Mouse (Mus musculus) cerebellum, adult 11 months (tissue): ENCODE data around the gene Atp6v1a.

Source experiments
- DNase-seq: peaks from one replicate; pipeline ENCODE4 v3.0.0; 2022

The Atp6v1a gene

DNA sequence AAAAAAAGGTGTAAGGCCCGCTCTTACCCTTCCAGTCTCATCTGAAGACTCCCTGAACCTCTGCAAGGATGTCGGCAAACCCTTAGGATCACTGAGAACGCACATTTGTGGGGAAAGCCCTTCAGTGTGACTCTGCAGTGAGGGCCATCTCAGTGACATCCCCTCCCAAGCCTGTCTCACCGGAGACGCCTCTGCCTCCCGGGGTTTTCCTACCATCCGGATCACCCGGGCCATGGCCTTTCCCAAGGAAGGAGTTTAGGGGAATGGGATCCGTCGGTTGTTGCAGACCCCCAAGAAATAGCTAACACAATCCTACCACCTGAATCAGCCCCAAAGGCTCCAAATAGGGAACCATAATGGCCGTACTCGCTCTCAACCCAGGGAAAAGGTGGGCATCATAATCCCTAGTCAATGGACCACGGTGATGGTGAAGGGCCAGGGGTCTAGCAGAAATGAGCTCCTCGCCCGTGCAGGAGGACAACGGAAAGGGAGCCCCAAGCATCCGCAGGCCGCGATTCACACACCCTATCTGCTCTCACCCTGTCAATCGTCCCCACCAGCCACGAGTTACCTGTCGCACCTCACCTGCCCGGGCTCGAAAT, 1.0 kb downstream of the Atp6v1a start:
- DNase-seq = no peak

DNA sequence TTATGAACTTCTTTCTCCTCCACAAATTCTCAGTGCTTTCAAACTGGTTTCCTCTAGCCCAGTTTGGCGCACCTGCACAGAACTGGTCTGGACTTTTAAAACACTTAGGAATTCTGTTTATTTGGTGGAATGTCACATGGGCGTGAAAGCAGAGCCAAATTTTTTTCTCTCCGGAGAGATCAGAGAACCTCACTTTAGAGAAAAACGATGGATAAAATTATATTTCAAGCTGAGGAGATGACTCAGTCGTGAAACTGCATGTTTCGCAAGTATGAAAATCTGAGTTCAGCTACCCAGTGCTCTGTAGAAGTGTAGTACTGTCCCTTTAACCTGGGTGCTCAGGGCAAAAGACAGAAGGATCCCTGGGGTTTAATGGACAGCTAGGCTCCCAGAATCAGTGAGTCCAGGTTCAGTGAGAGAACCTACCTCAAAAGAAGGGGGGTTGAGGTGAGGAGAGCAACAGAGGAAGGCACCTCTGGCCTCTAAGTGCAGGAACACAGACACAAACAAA, 2.9 kb downstream of the Atp6v1a start:
- DNase-seq = no peak

DNA sequence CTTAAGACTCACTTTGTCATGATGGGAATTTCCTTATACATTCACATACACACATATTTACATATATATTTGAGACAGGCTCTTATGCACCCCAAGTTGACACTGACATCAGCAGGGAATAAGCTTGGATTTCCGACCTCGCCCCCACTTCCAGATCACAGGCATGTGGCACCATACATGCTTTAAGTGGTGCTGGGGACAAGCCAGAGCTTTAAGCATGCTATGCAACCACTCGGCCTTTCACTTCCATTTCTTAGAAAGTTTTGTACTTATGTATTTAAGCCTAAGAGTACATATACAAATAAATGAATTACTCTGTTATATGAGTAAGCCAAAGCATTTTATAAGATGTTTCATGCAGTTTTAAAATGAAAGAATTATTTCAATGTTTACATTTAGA, 6.3 kb downstream of the Atp6v1a start:
- DNase-seq = no peak

DNA sequence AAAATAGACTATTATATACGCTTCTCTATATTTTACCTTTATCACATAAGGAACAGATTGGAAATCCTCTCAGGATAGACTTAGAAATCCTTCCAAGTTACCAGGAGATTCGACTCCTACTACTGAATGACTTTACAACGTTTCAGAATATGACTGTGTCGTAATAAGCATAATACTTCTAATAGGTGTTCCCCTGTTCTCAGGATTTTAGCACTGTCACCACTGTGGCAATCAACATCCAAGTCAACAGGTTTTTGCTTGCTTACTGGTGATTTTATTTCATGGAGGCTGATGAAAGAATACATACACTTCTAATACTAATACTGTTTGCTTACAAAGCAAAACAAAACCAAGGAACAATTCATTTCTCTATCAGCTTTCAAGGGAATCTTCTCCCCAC, 7.2 kb downstream of the Atp6v1a start:
- DNase-seq = no peak

DNA sequence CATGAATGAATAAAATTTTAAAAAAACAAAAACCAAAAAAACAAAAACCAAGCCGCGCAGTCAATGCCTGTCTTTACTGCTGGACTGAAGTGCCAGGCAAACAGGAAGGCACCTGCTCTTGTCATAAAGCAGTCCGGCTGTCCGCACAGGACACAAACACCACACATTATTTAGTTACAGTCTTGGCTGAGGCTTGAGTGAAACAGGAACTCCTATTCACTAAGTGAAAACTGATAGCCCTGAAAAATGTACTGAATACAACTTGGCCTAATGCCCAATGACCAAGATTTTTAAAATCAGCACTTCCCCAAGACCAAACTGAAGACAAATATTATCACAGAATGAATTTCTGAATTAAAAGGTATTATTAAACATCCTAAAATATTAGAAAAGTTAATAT, 13.1 kb downstream of the Atp6v1a start:
- DNase-seq = no peak

DNA sequence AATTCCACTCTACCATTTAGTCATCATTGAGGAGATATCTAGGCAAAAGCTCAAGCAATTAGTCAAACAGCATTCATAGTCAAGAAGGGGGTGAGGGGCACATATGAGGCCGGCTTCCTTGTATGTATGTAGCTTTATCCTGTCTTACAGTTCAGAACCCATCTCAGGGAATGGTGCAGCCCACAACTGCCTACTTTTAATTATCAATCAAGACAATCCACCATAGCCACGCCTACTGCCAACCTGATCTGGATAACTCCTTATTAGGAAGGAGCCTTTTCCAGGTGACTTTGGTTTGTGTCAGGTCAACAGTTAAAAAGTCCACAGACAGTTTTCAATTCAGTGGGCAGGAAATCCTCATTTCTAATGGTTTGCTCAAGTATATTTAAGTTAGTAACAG, 14.1 kb downstream of the Atp6v1a start:
- DNase-seq = no peak

GRCm38 (mm10) chr16:44124713-44125112, 14.8 kb downstream of the Atp6v1a start:
- DNase-seq = no peak

DNA sequence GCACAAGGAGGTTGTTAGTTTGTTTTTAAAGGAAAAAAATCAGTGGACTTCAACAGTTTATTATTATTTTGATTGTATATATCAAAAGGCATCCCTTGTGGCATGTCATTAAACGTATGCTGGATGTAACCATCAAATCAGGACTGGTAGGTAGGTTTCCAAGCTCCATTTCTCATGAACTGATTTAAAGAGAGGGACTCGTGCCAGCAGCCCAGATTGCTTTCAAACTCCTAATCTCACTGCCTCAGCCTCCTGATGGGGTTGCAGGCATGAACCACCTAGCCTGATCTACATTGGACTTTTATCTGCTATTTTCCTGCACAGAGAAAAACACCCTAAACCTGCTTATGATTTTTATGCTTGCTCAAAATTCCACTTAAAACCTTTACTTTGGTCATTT, 15.7 kb downstream of the Atp6v1a start:
- DNase-seq = peak; percentile 58

DNA sequence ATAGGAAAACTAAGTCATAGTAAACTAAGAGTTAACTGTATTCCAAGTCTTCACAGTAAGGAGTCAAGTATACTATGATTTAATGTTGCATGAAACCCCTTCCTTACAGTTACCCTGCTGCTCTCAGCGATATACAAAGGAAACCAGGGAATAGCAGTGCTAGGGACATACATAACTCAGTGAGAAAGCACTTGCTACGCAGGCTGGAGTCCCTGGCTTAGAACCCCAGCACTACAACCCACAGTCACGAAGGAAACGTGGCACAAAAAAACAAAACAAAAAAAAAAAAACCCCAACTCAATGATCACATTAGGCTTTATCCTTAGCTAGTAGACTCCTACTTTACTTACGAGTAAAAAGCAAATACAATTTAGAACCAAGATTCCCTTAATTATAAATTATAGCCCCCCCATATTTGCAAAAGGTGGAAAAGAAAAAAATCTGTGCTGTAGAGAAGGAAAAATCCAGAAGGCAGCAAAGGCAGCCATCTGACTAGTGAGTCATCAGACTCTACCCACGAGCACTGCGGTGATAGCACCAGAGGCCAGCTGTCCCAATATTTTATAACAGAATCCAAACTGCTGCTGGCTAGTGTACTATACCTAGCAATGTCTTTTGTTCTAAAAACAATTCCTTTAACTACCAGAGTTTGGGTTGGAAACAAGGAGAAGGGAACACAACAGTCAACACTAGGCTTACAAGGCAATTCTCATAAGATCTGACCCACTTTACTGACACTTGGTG, 16.4 kb downstream of the Atp6v1a start:
- peak; percentile 52 for DNase-seq

DNA sequence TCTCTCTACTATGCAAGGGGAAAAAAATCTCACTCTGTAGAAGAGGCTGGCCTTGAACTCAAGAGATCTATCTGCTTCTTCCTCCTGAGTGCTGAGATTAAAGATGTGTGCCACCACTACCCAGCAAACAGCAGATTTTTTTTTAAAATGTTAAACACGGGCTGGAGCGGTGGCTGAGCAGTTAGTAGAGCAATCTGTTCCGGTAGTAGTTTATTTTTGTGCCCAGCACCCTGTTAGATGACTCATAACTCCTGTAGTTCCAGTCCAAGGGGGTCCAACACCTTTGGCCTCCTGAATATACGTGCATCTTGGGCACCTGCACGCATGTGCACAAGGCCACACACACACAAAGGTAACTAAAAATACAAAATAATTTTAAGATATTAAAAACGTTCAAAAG, 16.9 kb downstream of the Atp6v1a start:
- DNase-seq = no peak

- no peak for DNase-seq
These were observed 17.4 kb downstream of the Atp6v1a start for GRCm38 (mm10) chr16:44122122-44122521.

- DNase-seq = no peak
These were observed 19.6 kb downstream of the Atp6v1a start for GRCm38 (mm10) chr16:44119753-44120501.

DNA sequence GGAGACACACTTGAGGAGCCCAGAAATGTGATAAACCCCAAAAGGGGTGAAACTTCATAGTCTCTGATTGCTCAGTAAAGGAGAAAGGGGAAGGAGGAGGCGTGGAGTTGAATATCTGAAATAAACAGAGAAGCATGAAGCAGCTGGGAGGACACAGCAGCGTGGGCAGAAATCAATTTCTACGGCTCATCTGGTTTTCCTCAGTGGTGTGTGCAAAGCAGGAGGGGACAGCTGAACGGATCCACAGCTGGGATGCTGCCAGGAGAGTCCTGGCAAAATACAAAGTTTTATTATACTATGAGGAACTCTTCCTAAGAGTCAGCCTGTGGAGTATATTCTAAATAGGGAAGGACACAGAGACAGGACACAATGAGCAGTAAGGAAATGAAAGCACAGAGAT, 30.5 kb downstream of the Atp6v1a start:
- no peak for DNase-seq

- DNase-seq = no peak
These were observed 34.3 kb downstream of the Atp6v1a start for GRCm38 (mm10) chr16:44105211-44105610.

DNA sequence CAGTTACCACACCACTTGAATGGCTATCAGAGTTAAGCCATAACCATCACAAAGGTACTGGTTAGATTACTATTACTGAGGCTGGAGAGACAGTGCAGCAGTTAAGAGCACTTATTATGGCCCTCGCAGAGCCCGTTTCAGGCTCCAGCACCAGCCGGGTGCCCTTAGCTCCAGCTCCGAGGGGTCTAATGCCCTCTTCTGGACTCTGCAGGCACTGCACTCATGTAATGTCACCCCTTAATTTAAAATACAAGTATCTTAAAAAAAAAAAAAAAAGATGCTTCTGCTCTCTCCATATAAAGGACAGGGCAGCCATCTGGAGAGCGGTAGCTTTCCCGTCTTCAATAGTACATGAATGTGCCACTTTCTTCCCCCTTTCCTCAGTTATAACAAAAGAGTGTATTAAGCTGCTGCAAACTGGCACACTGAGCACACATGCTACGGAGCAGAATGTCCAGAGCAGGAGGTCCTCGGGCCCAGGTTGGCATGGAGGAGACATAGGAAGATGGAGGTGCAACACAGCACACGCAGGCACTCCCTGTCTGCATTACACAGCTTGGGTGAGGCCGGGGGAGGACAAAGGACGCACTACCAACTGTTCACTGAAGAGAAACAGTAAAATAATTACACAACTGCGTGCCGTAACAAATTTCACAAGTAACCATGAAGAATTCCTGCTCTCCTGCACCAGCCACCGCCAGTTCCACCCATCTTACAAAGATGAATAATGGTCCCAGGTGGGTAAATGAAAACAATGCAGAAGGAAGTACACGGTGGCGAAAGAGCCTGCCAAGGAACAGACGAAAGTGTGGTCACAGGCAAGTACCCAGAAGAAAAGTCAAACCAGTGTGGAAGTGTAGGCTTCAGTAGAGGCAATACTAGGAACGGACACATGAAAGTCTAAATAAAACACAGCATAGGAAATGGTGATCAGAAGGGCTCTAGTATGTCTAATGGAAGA, 35.4 kb downstream of the Atp6v1a start:
- no peak for DNase-seq

- DNase-seq = no peak
These were observed 36.6 kb downstream of the Atp6v1a start for GRCm38 (mm10) chr16:44102925-44103324.

DNA sequence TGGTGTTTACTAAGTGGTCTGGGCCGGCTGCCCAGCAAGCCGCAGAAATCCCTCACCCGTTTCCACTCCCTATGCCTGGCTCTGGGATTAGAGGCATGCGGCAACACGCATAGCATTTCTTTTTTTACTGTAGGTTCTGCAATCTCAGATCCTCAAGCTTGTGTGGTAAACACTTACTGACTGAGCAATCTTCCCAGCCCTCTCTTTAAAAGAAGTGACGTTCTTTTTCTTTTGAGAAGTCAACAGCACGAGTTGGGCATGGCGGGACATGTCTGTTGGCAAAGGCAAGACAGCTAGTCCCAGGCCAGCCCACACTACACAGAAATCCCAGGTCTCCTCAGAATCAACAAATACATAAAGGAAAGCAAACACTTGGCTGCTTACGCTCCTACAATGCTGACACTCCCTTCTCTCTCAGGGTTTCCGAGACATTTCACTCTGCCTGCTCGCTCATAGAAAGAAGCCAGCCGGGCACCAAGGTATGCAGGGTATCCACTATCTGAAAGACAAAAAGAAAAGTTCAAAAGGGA, 38.3 kb downstream of the Atp6v1a start:
- DNase-seq = no peak

- no peak for DNase-seq
These were observed 40.1 kb downstream of the Atp6v1a start for GRCm38 (mm10) chr16:44099377-44099776.

- DNase-seq = no peak
These were observed 51.9 kb downstream of the Atp6v1a start for GRCm38 (mm10) chr16:44087650-44088049.

- peak; percentile 38 for DNase-seq
These were observed 76.2 kb downstream of the Atp6v1a start, which contains the start of gene Gramd1c for GRCm38 (mm10) chr16:44063025-44063894. TSS of gene Gramd1c (minus strand) at chr16:44063345.

DNA sequence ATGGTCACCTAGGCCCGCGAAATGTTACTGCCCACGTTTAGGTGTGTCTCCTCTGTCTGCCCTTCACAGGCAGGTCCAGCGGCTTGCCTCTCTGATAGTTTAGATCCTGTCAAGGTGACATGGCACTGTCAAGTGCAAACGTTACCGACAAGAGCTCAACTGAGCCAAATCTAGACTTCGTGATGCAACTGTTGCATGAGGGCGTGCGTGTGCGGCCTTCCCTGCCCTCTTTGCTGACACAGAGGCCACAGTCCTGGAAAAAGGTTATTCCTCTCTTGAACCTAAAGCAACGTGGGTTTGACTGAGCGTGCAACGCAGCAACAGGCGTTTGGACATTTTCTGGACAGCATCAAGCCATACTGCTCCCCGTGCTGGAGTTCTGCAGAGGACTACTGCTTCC, 78.2 kb downstream of the Atp6v1a start:
- DNase-seq = no peak
